Mouse (Mus musculus) cortical plate, adult 2 months (tissue): ENCODE measurements at regions not wholly inside any gene's neighbourhood (a gene's known extent, or its start where the extent isn't known, plus 50 kb on each side); places are given as distances from the start of the nearest gene placed in this dataset.

Source experiments
- H3K27ac ChIP-seq: fragments of 200-500 bp; 2 replicates; pipeline ENCODE4 v1.5.1; 2012; ENCODE audit warnings: low read length, control low read depth, inconsistent platforms; ENCODE audit not compliant: insufficient read depth
- H3K4me1 ChIP-seq: fragments of 200-500 bp; 2 replicates; pipeline ENCODE4 v1.6.1; 2011; ENCODE audit warnings: low read length; ENCODE audit not compliant: control insufficient read depth, insufficient read depth
- H3K4me3 ChIP-seq: fragments of 200-500 bp; 2 replicates; pipeline ENCODE4 v1.5.1; 2011; ENCODE audit warnings: mild to moderate bottlenecking, low read length, control low read depth; ENCODE audit not compliant: insufficient read depth
- CTCF ChIP-seq: fragments of 200-500 bp; IDR thresholded peaks from 2 replicates; pipeline ENCODE4 v1.5.1; 2011; ENCODE audit warnings: mild to moderate bottlenecking, control low read depth, low read length; ENCODE audit not compliant: insufficient read depth; ENCODE audit errors: extremely low read depth
- POLR2A ChIP-seq: fragments of 200-500 bp; IDR thresholded peaks from 2 replicates; pipeline ENCODE4 v1.6.1; 2011; ENCODE audit warnings: mild to moderate bottlenecking, low read length, control low read depth; ENCODE audit not compliant: insufficient read depth; ENCODE audit errors: extremely low read depth

- H3K27ac ChIP-seq = 0 out of 2 replicates have a peak overlapping the region, but pooled peaks have one; percentile 37
- no peaks in the 10 kb centered on the region; the same call in 1 of the 2 replicates for H3K4me1 ChIP-seq
- no peak for TF ChIP-seq CTCF
- no peak for TF ChIP-seq POLR2A
Observed at GRCm38 (mm10) chr12:25533709-25534619, 437.0 kb upstream of the Id2 start.

DNA sequence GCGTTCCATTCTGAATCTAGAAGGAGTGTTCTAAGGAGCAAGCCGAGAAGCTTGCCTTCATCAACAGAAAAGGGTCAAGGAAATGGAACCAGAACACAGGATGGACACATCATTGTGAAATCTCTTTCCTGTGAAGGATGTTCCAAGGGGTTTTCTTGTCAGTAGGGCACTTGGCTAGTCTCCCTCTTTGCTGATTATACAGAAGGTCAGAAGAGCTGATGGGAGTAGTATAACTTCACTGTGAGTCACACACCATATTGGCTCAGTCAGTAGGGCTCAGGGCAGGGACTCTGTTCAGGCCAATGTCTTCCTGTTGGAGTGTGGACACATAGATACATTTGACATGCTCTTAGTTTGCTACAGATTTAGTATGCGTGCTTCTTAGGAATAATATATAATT is 433.5 kb upstream of the Id2 start:
- H3K27ac ChIP-seq = no peak overlapping the region
- no peaks in the 10 kb centered on the region; the same call in 1 of the 2 replicates for H3K4me1 ChIP-seq
- TF ChIP-seq POLR2A (no peak), CTCF (no peak)
- no peak overlapping the region for H3K4me3 ChIP-seq

More at GRCm38 (mm10) chr12:25533709-25534619, 437.0 kb upstream of the Id2 start:
- no peak overlapping the region for H3K4me3 ChIP-seq

DNA sequence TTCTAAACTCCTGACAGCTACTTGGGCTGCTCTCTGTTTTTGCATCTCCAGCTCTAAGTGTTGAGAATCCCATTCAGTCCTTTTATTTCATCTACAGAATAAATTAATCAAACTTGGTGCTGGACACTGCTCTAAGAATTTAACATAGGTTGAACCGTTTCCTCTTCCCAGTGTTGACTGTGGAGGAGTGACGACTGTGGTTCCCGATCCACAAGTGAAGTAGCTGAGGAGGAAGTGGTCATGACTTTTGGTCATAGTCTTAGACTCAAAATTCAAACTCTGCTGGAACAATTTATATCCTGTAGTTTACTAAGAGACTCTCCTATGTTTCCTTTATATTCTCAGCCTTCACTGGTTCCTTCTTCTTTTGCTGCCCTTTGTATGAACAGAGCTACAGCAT is 432.6 kb upstream of the Id2 start:
- Histone ChIP-seq H3K4me3 (no peak overlapping the region), H3K27ac (no peak overlapping the region), H3K4me1 (no peaks in the 10 kb centered on the region; the same call in 1 of the 2 replicates)
- TF ChIP-seq CTCF (no peak), POLR2A (no peak)

GRCm38 (mm10) chr12:25526639-25527038 is 429.7 kb upstream of the Id2 start:
- no peak overlapping the region for H3K4me3 ChIP-seq
- no peaks in the 10 kb centered on the region; the same call in 1 of the 2 replicates for H3K4me1 ChIP-seq
- TF ChIP-seq CTCF = no peak
- no peak for TF ChIP-seq POLR2A
- H3K27ac ChIP-seq = no peak overlapping the region

- no peak overlapping the region for H3K4me3 ChIP-seq
- H3K4me1 ChIP-seq = no peaks in the 10 kb centered on the region
- H3K27ac ChIP-seq = no peak overlapping the region
- TF ChIP-seq POLR2A (no peak), CTCF (no peak)
Observed at GRCm38 (mm10) chr12:25516738-25517137, 419.8 kb upstream of the Id2 start.

GRCm38 (mm10) chr12:25513679-25514078 is 416.7 kb upstream of the Id2 start:
- no peak overlapping the region for H3K4me3 ChIP-seq
- H3K4me1 ChIP-seq = no peaks in the 10 kb centered on the region
- H3K27ac ChIP-seq = no peak overlapping the region
- TF ChIP-seq POLR2A = no peak
- no peak for TF ChIP-seq CTCF

- no peaks in the 10 kb centered on the region for H3K4me1 ChIP-seq
- H3K4me3 ChIP-seq = no peak overlapping the region
- TF ChIP-seq POLR2A (no peak), CTCF (no peak)
- no peak overlapping the region for H3K27ac ChIP-seq
Observed at GRCm38 (mm10) chr12:25509666-25510065, 412.7 kb upstream of the Id2 start.

- Histone ChIP-seq H3K4me3 (no peak overlapping the region), H3K4me1 (no peaks in the 10 kb centered on the region), H3K27ac (no peak overlapping the region)
- TF ChIP-seq CTCF = no peak
- no peak for TF ChIP-seq POLR2A
Observed at GRCm38 (mm10) chr12:25493233-25493632, 396.3 kb upstream of the Id2 start.

GRCm38 (mm10) chr12:25492483-25493190 is 395.7 kb upstream of the Id2 start:
- Histone ChIP-seq H3K27ac (no peak overlapping the region), H3K4me1 (no peaks in the 10 kb centered on the region), H3K4me3 (no peak overlapping the region)
- TF ChIP-seq POLR2A (no peak), CTCF (no peak)
